Mouse (Mus musculus) hematopoietic multipotent progenitor cell, adult 10-12 weeks (in vitro differentiated cells): Measurements from ENCODE around the gene Cfap70. TPM values are rescaled to one million over a fixed set of nuclear protein-coding genes. Genes with fewer than 3 reads are reported as not detected.

Source experiments
- polyA plus RNA-seq: library from polyadenylated mRNA; stranded (reverse); fragments of >175 nt; gene quantifications from 2 replicates; pipeline ENCODE4 v1.2.3, GENCODE M21; 2012; ENCODE audit warnings: low replicate concordance

Cfap70 gene
- 0.03 TPM in 1 of 2 replicates, not detected in the other for polyA plus RNA-seq

DNA sequence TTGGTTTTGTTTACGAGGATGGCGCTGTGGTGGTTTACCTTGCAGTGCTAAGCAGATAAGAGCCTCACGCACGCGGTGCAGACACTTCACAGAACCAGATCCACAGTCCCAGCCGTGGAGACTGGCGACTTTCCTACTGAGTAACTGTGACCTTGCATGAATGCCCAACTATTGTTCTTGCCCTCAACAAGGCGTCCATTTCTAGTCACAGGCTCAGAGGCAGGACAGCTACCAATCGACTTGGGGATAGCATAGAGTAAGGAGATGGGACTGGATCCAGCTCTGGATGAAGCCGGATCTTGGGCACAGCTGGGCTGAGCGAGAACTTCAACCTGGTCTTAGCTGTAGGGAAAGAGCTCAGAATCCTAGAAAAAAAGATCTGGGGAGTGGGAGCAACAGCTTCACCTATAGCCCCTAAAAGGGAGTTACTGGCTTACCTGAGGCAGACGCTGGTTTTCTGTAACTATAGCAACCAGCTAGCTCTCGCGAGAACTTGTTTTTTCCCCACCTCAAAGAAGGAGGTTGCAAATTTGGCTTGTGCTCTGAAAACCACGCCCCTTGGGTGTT, at the start of gene Cfap70:
Gene Cfap70 (minus strand): TSS at position 462 of the 567 bp plus-strand sequence.

GRCm38 (mm10) chr14:20496603-20497002, 44.6 kb upstream of the Cfap70 start, which contains the start of gene Mss51:
Gene Mss51, minus strand, starts transcription at chr14:20496901.

DNA sequence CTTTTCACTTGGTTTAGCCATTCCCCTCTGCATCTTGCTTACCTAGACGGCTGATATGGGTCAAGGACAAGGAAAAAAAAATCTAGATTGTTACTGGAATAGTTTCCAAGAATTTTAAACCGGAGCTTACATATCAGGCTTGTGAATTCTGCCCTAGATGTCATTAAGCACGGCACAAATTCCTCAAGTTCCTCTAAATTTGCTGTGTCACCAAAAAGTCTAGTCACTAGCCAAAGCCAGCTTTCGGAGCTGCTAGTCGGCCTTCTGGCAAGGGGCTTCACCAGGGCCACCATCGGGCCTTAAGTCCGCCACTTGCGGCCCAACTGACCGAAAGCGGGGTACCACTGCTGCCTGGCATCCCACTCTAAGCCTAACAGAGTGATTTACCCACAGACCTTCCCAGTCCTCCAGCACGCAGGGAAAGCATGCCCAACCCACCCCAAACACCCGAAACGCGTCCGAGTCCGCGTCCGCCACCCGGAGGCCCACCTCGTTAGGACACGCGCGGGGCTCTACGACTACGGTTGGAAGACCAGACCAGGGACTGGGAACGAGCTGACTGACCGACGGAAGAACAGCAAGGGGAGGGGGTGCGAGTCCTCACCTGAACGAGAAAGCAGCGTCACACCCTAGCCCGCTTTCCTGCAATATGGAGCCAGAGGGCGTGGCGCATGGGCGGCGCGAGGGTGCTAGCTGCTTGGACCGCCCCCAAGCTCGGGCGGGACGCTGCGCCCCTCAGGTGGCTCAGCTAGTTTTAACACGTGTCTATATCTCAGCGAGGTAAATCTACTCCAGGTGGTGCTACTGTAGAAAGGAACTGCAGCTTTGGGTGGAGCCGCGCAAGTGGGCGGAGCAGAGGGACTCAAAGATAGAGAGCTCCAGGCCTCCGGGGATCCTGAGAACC, 27.5 kb upstream of the Cfap70 start, which contains the start of gene Anxa7:
Gene Anxa7 (minus strand): TSS at position 843 of the 904 bp plus-strand sequence.

DNA sequence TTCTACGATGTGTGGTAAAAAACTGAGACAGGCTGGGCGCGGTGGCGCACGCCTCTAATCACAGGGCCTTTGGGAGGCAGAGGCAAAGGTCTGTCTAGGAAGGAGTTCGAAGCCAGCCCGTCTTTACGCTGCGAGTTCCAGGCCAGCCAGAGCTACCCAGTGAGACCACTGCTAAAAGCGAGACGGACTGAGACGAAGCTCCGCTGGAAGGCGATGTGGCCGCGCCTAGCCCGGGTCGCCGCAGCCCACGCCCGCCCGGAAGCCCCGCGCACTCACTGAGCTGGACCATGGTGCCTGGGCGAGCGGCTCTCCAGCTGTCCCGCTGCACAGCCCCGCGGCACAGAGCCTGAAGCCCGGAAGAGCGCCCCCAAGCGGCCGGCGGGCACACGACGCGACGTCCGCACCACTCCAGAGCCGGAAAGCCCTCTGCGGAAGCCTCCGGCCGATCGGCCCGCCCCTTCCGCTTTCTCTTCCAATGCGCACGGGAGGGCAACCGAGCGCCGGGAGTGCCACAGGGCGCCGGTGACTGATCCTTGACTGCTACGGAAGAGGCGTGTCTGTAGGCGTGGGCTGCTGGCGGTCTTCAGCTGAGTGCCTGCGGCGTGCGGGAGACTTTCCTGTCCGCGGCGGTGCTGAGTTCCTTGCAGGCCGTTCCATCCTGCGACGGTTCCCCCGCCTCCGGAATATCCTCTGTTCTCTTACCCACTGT, 58.7 kb downstream of the Cfap70 start, which contains the start of gene Mrps16:
Gene Mrps16 (minus strand): TSS at position 430 of the 709 bp plus-strand sequence.

DNA sequence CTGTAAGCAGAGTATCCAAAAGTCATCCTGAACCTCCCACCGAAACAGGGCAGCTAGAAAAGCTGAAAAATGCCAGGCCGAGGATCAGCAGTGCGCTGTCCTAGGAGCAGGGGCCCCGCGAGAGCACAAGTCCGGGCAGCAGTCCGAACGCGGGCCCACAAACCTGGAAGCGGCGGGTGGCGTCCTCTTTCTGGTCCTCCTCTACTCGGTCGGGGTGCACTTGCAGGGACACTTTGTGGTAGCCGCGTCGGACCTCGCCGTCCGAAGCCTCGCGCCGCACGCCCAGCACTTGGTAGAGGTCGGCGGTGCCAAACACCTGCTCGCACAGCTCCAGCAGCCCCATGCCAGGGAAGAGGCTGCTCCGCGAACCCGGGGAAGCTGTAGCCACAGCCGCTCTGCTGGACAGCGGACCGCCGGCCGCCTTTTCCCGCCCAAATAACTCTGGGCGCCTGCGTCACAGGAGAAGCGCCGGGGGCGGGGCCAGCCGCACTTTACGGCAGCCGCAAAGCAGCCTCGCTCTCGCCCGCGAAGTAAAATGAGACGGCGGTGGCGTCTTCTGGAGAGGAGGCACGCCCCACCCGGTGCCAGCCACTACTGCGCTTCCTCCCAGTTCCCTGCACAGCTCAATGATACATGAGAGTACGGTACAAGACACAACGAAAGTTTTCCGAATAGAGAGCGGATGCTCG, 63.4 kb downstream of the Cfap70 start, which contains the start of gene Dnajc9:
Gene Dnajc9 (minus strand): TSS at position 470 of the 689 bp plus-strand sequence.

DNA sequence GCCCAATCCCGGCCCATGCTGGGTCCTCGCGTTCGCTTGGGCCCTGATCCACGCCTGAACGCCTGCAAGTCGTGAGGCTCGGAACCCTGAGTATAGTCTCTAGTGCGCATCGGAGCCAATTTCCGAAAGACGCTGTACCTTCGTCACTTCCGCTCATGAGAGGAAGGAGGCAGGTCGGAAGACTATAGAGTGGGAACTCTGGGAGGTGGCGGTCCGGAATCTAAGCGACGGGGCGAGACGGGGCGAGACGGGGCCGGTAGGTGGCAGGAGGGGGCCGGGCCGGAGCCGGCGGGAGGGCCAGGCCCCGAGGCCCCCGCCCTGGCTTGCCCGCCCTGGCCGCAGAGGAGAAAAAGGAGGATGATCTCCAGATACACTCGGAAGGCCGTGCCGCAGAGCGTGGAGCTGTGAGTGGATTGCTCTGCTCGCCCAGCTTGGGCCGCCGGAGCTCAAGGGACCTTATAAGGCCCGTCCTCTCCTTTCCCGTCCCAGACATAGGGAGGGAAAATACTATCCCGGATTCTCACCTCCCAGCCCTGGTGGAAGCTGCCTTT, 104.0 kb downstream of the Cfap70 start, which contains the start of the genes Ecd and Fam149b:
Gene Ecd (minus strand): TSS at position 131 of the 551 bp plus-strand sequence.
Gene Fam149b (plus strand): TSS at position 172 of the 551 bp plus-strand sequence.

Other genes starting within 250 kb of the Cfap70 start
- not detected in 2 replicates for gene Kcnk16, start 183.0 kb downstream of the Cfap70 start, polyA plus RNA-seq
- gene Nudt13, start 157.5 kb downstream of the Cfap70 start, polyA plus RNA-seq, result 2.2 and 2.7 TPM in 2 replicates
- 25.6 and 34.2 TPM in 2 replicates for gene Ecd, start 104.1 kb downstream of the Cfap70 start, polyA plus RNA-seq
- gene Fam149b, start 104.1 kb downstream of the Cfap70 start, polyA plus RNA-seq, result 12.7 and 26.1 TPM in 2 replicates
- gene Dnajc9, start 63.3 kb downstream of the Cfap70 start, polyA plus RNA-seq, result 63.1 and 147 TPM in 2 replicates
- 19.3 and 19.6 TPM in 2 replicates for gene Mrps16, start 58.6 kb downstream of the Cfap70 start, polyA plus RNA-seq
- 34.5 and 54.9 TPM in 2 replicates for gene Anxa7, start 27.9 kb upstream of the Cfap70 start, polyA plus RNA-seq
- 0.08 and 0.30 TPM in 2 replicates for gene Mss51, start 44.7 kb upstream of the Cfap70 start, polyA plus RNA-seq
- gene Ppp3cb, start 94.3 kb upstream of the Cfap70 start, polyA plus RNA-seq, result 5.5 and 6.1 TPM in 2 replicates
- 0.41 and 0.89 TPM in 2 replicates for gene Usp54, start 188.8 kb upstream of the Cfap70 start, polyA plus RNA-seq
- gene Myoz1, start 204.3 kb upstream of the Cfap70 start, polyA plus RNA-seq, result not detected in 2 replicates
- gene Synpo2l, start 216.1 kb upstream of the Cfap70 start, polyA plus RNA-seq, result 0.10 and 0.11 TPM in 2 replicates
- gene Sec24c, start 222.1 kb upstream of the Cfap70 start, polyA plus RNA-seq, result 138 and 234 TPM in 2 replicates
- gene Fut11, start 242.7 kb upstream of the Cfap70 start, polyA plus RNA-seq, result 12.5 and 20.3 TPM in 2 replicates